Mouse (Mus musculus) bone marrow, adult 2 months (tissue): ENCODE results near the gene Lpar2. TPM values are rescaled to one million over a fixed set of nuclear protein-coding genes. Genes with fewer than 3 reads are reported as not detected.

Experiments used
- H3K27ac ChIP-seq: fragments of 200-500 bp; 2 replicates; pipeline ENCODE4 v1.5.1; 2012; ENCODE audit warnings: low read depth, mild to moderate bottlenecking, control low read depth, inconsistent platforms, low read length; ENCODE audit not compliant: control insufficient read depth, poor library complexity, insufficient read depth
- H3K4me1 ChIP-seq: fragments of 200-500 bp; 2 replicates; pipeline ENCODE4 v1.6.1; 2011; ENCODE audit warnings: low read length; ENCODE audit not compliant: control insufficient read depth, insufficient read depth
- H3K4me3 ChIP-seq: fragments of 200-500 bp; replicated peaks from 2 replicates; pipeline ENCODE3; 2011; ENCODE audit warnings: mild to moderate bottlenecking, low read depth, low read length, control low read depth; ENCODE audit not compliant: control insufficient read depth
- CTCF ChIP-seq: fragments of 200-500 bp; IDR thresholded peaks from 2 replicates; pipeline ENCODE4 v1.5.1; 2011; ENCODE audit warnings: low read length, control low read depth; ENCODE audit not compliant: control insufficient read depth, insufficient read depth
- POLR2A ChIP-seq: fragments of 200-500 bp; IDR thresholded peaks from 2 replicates; pipeline ENCODE4 v1.6.1; 2011; ENCODE audit warnings: low read depth, mild to moderate bottlenecking, control low read depth, low read length, borderline replicate concordance; ENCODE audit not compliant: control insufficient read depth
- WGBS: fragments of 180-500 bp; shearing (Covaris S2); methylation state at CpG from one replicate; pipeline ENCODE4 v1.1.7; 2018; 5-methylcytosine and 5-hydroxymethylcytosine counted together
- polyA plus RNA-seq: library from polyadenylated mRNA; stranded (reverse); fragments of >200 nt; gene quantifications from 2 replicates; pipeline ENCODE4 v1.2.4, GENCODE M21; 2011; ENCODE audit warnings: low replicate concordance; ENCODE audit not compliant: missing spikeins, insufficient read depth, insufficient read length

Lpar2 gene
- polyA plus RNA-seq, 1 experiment = 3.8 TPM

GRCm38 (mm10) chr8:69790773-69791367, 31.4 kb upstream of the Lpar2 start, which contains the start of the genes Atp13a1 and Zfp866:
Atp13a1 (plus strand) TSS chr8:69791163.
Zfp866 (minus strand) TSS chr8:69791178.
- H3K4me3 ChIP-seq = peak within 1 kb of the TSS; percentile 83
- peak within 1 kb of the TSS; percentile 89 for H3K27ac ChIP-seq
- no peak for TF ChIP-seq CTCF
- peak; percentile 86; the same call in 1 of the 2 replicates for TF ChIP-seq POLR2A
- no peaks in the 10 kb centered on the region; the same call in 1 of the 2 replicates for H3K4me1 ChIP-seq
- WGBS = under 1% methylated on average over 38 of the region's 38 CpGs

GRCm38 (mm10) chr8:69791415-69792068, 30.7 kb upstream of the Lpar2 start:
- Histone ChIP-seq H3K27ac (peak overlapping the region; percentile 89), H3K4me1 (no peaks in the 10 kb centered on the region; the same call in 1 of the 2 replicates), H3K4me3 (peak overlapping the region; percentile 83)
- TF ChIP-seq POLR2A (no peak), CTCF (no peak)
- WGBS = under 1% methylated on average over 47 of the region's 48 CpGs

- Histone ChIP-seq H3K4me3 (no peak overlapping the region), H3K27ac (no peak overlapping the region), H3K4me1 (no peaks in the 10 kb centered on the region; the same call in 1 of the 2 replicates)
- TF ChIP-seq CTCF (no peak), POLR2A (no peak)
- WGBS = 95% methylated on average over 4 of the region's 4 CpGs
These were observed 28.6 kb upstream of the Lpar2 start for GRCm38 (mm10) chr8:69793666-69794065.

- Histone ChIP-seq H3K27ac (no peak overlapping the region), H3K4me3 (no peak overlapping the region), H3K4me1 (no peaks in the 10 kb centered on the region; the same call in 1 of the 2 replicates)
- TF ChIP-seq CTCF = no peak
- TF ChIP-seq POLR2A = no peak
- 91% methylated on average over 3 of the region's 3 CpGs for WGBS
These were observed 28.1 kb upstream of the Lpar2 start for GRCm38 (mm10) chr8:69794096-69794495.

GRCm38 (mm10) chr8:69794901-69795300, 27.3 kb upstream of the Lpar2 start:
- Histone ChIP-seq H3K27ac (no peak overlapping the region), H3K4me1 (no peaks in the 10 kb centered on the region), H3K4me3 (no peak overlapping the region)
- TF ChIP-seq POLR2A (no peak), CTCF (no peak)
- 95% methylated on average over 6 of the region's 6 CpGs for WGBS

- TF ChIP-seq CTCF (no peak), POLR2A (no peak)
- 94% methylated on average over 16 of the region's 16 CpGs for WGBS
- H3K4me3 ChIP-seq = no peak overlapping the region
- no peaks in the 10 kb centered on the region for H3K4me1 ChIP-seq
- no peak overlapping the region for H3K27ac ChIP-seq
These were observed 25.4 kb upstream of the Lpar2 start for GRCm38 (mm10) chr8:69796721-69797345.

- WGBS = 93% methylated on average over 10 of the region's 10 CpGs
- TF ChIP-seq POLR2A (no peak), CTCF (no peak)
- no peak overlapping the region for H3K27ac ChIP-seq
These were observed 24.6 kb upstream of the Lpar2 start for GRCm38 (mm10) chr8:69797661-69798060.

GRCm38 (mm10) chr8:69799261-69799660, 23.0 kb upstream of the Lpar2 start:
- Histone ChIP-seq H3K27ac (no peak overlapping the region), H3K4me3 (no peak overlapping the region), H3K4me1 (no peaks in the 10 kb centered on the region)
- 92% methylated on average over 8 of the region's 8 CpGs for WGBS
- TF ChIP-seq POLR2A (no peak), CTCF (no peak; the same call in 1 of the 2 replicates)

More at GRCm38 (mm10) chr8:69797661-69798060, 24.6 kb upstream of the Lpar2 start:
- Histone ChIP-seq H3K4me1 (no peaks in the 10 kb centered on the region), H3K4me3 (no peak overlapping the region)
